Mouse (Mus musculus) liver, embryonic 14.5 days (tissue): ENCODE data around the gene Dkkl1. TPM values are rescaled to one million over a fixed set of nuclear protein-coding genes. Genes with fewer than 3 reads are reported as not detected.

Experiments used
- ATAC-seq: fragments of 200-750 bp; cut with Nextera tagmentation; 2 replicates; pipeline ENCODE4 v1.8.0; 2017; ENCODE audit warnings: moderate number of reproducible peaks, mild to moderate bottlenecking, moderate library complexity; ENCODE audit not compliant: insufficient read depth
- DNase-seq, 3 experiments: peaks; one replicate each; pipeline ENCODE4 v3.0.0-alpha.2; 2012 to 2013; ENCODE audit warnings: low read depth in 3 of 3, low spot score in 3 of 3
- H3K27ac ChIP-seq: fragments of 300-500 bp; sonication (generic); 2 replicates; pipeline ENCODE4 v1.5.1; 2014; ENCODE audit warnings: moderate library complexity, mild to moderate bottlenecking, control low read depth, inconsistent platforms
- H3K27me3 ChIP-seq: fragments of 300-500 bp; sonication (generic); 2 replicates; pipeline ENCODE4 v1.6.1; 2014; ENCODE audit warnings: mild to moderate bottlenecking, low read length, moderate library complexity; ENCODE audit not compliant: control insufficient read depth, insufficient read depth
- H3K36me3 ChIP-seq: fragments of 300-500 bp; sonication (generic); replicated peaks from 2 replicates; pipeline ENCODE4 v1.6.1; 2014; ENCODE audit warnings: low read depth; ENCODE audit not compliant: control insufficient read depth, insufficient read depth
- H3K4me1 ChIP-seq, 2 experiments: fragments of 200-500 bp in 1 of 2; fragments of 300-500 bp in 1 of 2; sonication (generic) in 1 of 2; replicated peaks; 2 replicates each; pipeline ENCODE4 v1.6.1; 2012 to 2014; ENCODE audit warnings: antibody characterized with exemption in 1 of 2, inconsistent platforms in 1 of 2, low read length in 1 of 2; ENCODE audit not compliant: control insufficient read depth in 2 of 2, insufficient read depth in 2 of 2
- H3K4me2 ChIP-seq: fragments of 300-500 bp; sonication (generic); 2 replicates; pipeline ENCODE4 v1.6.1; 2014; ENCODE audit warnings: low read depth, mild to moderate bottlenecking, control low read depth, moderate library complexity
- H3K4me3 ChIP-seq, 2 experiments: fragments of 200-500 bp in 1 of 2; fragments of 300-500 bp in 1 of 2; sonication (generic) in 1 of 2; 2 replicates each; pipeline ENCODE4 v1.5.1; 2012 to 2014; ENCODE audit warnings: low read depth in 2 of 2, low read length in 2 of 2, mild to moderate bottlenecking in 2 of 2, control low read depth in 1 of 2, inconsistent platforms in 1 of 2, moderate library complexity in 1 of 2; ENCODE audit not compliant: insufficient read depth in 1 of 2
- H3K9ac ChIP-seq: fragments of 300-500 bp; sonication (generic); replicated peaks from 2 replicates; pipeline ENCODE4 v1.6.1; 2014; ENCODE audit warnings: mild to moderate bottlenecking, control low read depth, moderate library complexity
- H3K9me3 ChIP-seq: fragments of 300-500 bp; sonication (generic); 2 replicates; pipeline ENCODE4 v1.6.1; 2016; ENCODE audit warnings: low read length, mixed read lengths; ENCODE audit not compliant: control insufficient read depth
- CTCF ChIP-seq: IDR thresholded peaks from 2 replicates; pipeline ENCODE4 v1.5.1; 2016; ENCODE audit warnings: antibody characterized with exemption, low read depth, control low read depth
- EP300 ChIP-seq: IDR thresholded peaks from 2 replicates; pipeline ENCODE4 v1.6.1; 2016; ENCODE audit warnings: antibody characterized with exemption, low read depth
- WGBS: fragments of 180-500 bp; shearing (Covaris S2); extraction: QIAGEN DNeasy Blood & Tissue Kit; methylation state at CpG from one replicate; pipeline ENCODE4 v1.1.7; 2014; ENCODE audit not compliant: insufficient replicate concordance; 5-methylcytosine and 5-hydroxymethylcytosine counted together
- polyA plus RNA-seq, 2 experiments: library from polyadenylated mRNA; depleted of rRNA in 1 of 2; stranded (reverse) in 1 of 2; unstranded in 1 of 2; fragments of >200 nt; fragmentation: Nextera tagmentation in 1 of 2; extraction: Ambion mirVana in 1 of 2; gene quantifications; 2 replicates each; pipeline versions ENCODE4 v1.2.1 to v1.2.3; 2012 to 2014

Dkkl1 gene
- polyA plus RNA-seq, 2 experiments: 1.1 to 2.1 TPM

DNA sequence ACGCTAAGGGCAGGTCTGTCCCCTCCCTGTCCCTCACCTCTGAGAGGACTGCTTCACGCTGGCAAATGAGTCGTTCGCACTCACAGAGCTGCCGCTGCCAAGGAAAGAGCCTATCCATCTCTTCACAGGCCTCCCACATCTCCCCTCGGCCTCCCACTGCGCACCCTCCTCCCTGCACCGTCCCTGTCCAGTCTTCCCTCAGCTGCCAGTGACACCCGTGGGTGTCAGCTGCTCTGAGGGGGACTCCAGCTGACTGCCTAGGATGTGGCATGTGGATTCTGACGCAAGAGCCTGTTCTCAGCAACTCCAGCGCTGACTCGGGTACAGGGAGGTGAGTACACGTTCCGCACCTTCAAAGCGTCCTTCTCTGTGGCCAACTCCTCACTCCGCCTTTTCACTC is 22.3 kb downstream of the Dkkl1 start:
- WGBS: 53% methylated on average over 16 of the region's 16 CpGs
- no peaks in the 10 kb centered on the region for H3K4me1 ChIP-seq
- no peaks in the 10 kb centered on the region for H3K36me3 ChIP-seq
- H3K27me3 ChIP-seq: peaks cover 6% of the 10 kb centered on the region
- H3K4me2 ChIP-seq: no peak overlapping the region
- H3K27ac ChIP-seq: no peak overlapping the region
- H3K9me3 ChIP-seq: no peaks in the 10 kb centered on the region
- no peak overlapping the region for H3K4me3 ChIP-seq
- DNase-seq: no peak
- H3K9ac ChIP-seq: no peak overlapping the region
- ATAC-seq: no peak
- TF ChIP-seq CTCF (no peak), EP300 (no peak)

DNA sequence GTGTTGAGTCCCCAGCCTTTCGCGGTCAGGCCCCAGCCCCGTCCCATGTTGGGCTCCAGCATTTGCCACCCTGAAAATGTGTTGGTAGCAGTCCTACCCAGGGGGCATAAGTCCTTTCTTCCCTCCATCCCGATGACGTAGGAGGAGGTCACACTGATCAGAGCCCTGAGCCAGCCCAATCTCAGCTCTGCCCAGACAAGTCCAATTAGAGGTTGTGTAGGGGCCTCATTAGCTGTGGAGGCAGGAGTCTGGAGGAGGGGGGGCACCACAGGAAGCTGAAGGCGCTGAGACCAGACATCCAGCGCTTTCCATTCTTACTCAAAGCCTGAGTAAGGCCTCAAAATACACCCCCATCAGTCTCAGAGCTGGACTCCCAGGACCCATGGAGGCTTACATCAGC is 26.0 kb downstream of the Dkkl1 start:
- ATAC-seq (no peak), DNase-seq (no peak)
- Histone ChIP-seq H3K9me3 (no peaks in the 10 kb centered on the region), H3K36me3 (no peaks in the 10 kb centered on the region), H3K4me2 (no peak overlapping the region), H3K9ac (no peak overlapping the region), H3K27ac (no peak overlapping the region), H3K4me1 (no peaks in the 10 kb centered on the region; a peak in 1 of 4 replicates), H3K27me3 (peaks cover 38% of the 10 kb centered on the region), H3K4me3 (no peak overlapping the region)
- 53% methylated on average over 7 of the region's 7 CpGs for WGBS
- TF ChIP-seq CTCF: no peak
- no peak for TF ChIP-seq EP300

DNA sequence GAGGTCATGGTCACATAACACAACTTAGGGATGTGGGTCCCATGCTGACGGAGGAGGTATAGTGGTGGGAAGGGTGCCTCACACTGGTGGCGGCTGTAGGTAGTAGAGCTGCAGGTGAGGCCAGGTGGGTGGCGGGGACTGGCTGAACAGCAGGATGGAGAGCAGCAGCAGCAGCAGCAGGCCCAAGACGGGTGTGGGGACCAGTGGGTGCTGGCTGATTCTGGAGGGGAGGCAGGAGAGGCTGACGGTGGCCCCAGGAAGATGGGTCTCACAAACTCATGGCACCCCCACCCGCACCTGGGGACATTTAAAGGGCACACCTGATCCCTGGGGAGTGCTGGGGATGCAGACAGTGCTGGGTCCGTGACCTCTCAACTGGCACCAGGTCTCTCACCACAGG is 28.3 kb downstream of the Dkkl1 start:
- H3K27me3 ChIP-seq: peaks cover 60% of the 10 kb centered on the region
- ATAC-seq (no peak), DNase-seq (no peak)
- WGBS: 46% methylated on average over 7 of the region's 7 CpGs
- H3K4me2 ChIP-seq: no peak overlapping the region
- no peak overlapping the region for H3K9ac ChIP-seq
- H3K9me3 ChIP-seq: no peaks in the 10 kb centered on the region
- TF ChIP-seq CTCF: no peak
- TF ChIP-seq EP300: no peak
- no peaks in the 10 kb centered on the region for H3K36me3 ChIP-seq
- no peak overlapping the region for H3K27ac ChIP-seq
- H3K4me3 ChIP-seq: no peak overlapping the region
- no peaks in the 10 kb centered on the region; a peak in 1 of 4 replicates for H3K4me1 ChIP-seq

DNA sequence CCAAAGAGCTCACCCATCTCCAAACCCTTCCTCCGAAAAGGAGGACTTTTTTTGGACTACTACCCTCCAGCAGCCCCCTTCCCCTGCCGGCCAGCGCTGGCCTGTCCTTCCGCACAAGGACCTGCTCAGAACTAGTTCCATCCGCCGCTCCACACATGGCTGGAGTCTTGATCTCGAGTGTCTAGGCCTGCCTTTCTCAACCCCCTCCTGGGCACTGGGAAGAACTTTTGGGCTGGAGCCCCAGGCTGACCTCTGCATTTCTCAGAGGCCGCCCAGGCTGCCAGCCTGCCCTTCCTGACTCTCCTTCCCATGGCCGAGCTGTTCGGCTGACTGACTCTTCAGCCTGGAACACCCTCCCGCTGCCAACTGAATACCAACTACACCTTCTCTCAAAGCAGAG is 29.3 kb downstream of the Dkkl1 start:
- Histone ChIP-seq H3K27me3 (peaks cover 71% of the 10 kb centered on the region), H3K4me1 (no peaks in the 10 kb centered on the region; a peak in 1 of 4 replicates), H3K27ac (no peak overlapping the region), H3K9ac (no peak overlapping the region), H3K4me2 (peak overlapping the region; percentile 51), H3K9me3 (no peaks in the 10 kb centered on the region), H3K36me3 (no peaks in the 10 kb centered on the region), H3K4me3 (no peak overlapping the region)
- ATAC-seq (no peak; the same call in 1 of the 2 replicates), DNase-seq (no peak)
- 15% methylated on average over 11 of the region's 11 CpGs for WGBS
- TF ChIP-seq CTCF: no peak
- TF ChIP-seq EP300: no peak

GRCm38 (mm10) chr7:45182199-45182601 is 29.7 kb downstream of the Dkkl1 start:
- Histone ChIP-seq H3K27me3 (peaks cover 75% of the 10 kb centered on the region), H3K4me1 (no peaks in the 10 kb centered on the region; a peak in 1 of 4 replicates), H3K9me3 (no peaks in the 10 kb centered on the region), H3K27ac (no peak overlapping the region), H3K4me2 (peak overlapping the region; percentile 51), H3K9ac (no peak overlapping the region), H3K4me3 (peak overlapping the region; percentile 4 to 21; a peak in 3 of 4 replicates), H3K36me3 (no peaks in the 10 kb centered on the region)
- WGBS: under 1% methylated on average over 34 of the region's 34 CpGs
- DNase-seq (peak; percentile 83 to 89 (median 86)), ATAC-seq (peak; percentile 88)
- TF ChIP-seq EP300 (no peak), CTCF (no peak)

- Histone ChIP-seq H3K27me3 (peaks cover 79% of the 10 kb centered on the region), H3K4me1 (no peaks in the 10 kb centered on the region; a peak in 1 of 4 replicates), H3K4me2 (peak overlapping the region; percentile 51), H3K9me3 (no peaks in the 10 kb centered on the region), H3K36me3 (no peaks in the 10 kb centered on the region), H3K4me3 (peak overlapping the region in 1 of 2 experiments; percentile 9; a peak in 2 of 4 replicates), H3K27ac (no peak overlapping the region), H3K9ac (no peak overlapping the region)
- WGBS: 5% methylated on average over 35 of the region's 35 CpGs
- TF ChIP-seq CTCF (no peak), EP300 (no peak)
- no peak for ATAC-seq
- peak in 1 of 3 experiments; percentile 19 for DNase-seq
Measured at GRCm38 (mm10) chr7:45181540-45181939, 30.4 kb downstream of the Dkkl1 start.
